Mouse (Mus musculus) embryonic facial prominence, embryonic 12.5 days (tissue): Measurements from ENCODE around the gene Clec10a. TPM values are rescaled to one million over a fixed set of nuclear protein-coding genes. Genes with fewer than 3 reads are reported as not detected.

Experiments
- ATAC-seq: fragments of 200-750 bp; cut with Nextera tagmentation; 2 replicates; pipeline ENCODE4 v1.8.0; 2017; ENCODE audit not compliant: insufficient number of reproducible peaks, insufficient read depth, low FRiP score, low TSS enrichment
- H3K27ac ChIP-seq: fragments of 300-500 bp; sonication (generic); 2 replicates; pipeline ENCODE4 v1.5.1; 2016; ENCODE audit warnings: mild to moderate bottlenecking
- H3K27me3 ChIP-seq: fragments of 300-500 bp; sonication (generic); 2 replicates; pipeline ENCODE4 v1.6.1; 2016; ENCODE audit warnings: mild to moderate bottlenecking, moderate library complexity
- H3K36me3 ChIP-seq: fragments of 300-500 bp; sonication (generic); 2 replicates; pipeline ENCODE4 v1.6.1; 2016; ENCODE audit warnings: mild to moderate bottlenecking
- H3K4me1 ChIP-seq: fragments of 300-500 bp; sonication (generic); 2 replicates; pipeline ENCODE4 v1.6.1; 2016
- H3K4me2 ChIP-seq: fragments of 300-500 bp; sonication (generic); replicated peaks from 2 replicates; pipeline ENCODE4 v1.6.1; 2016; ENCODE audit warnings: mild to moderate bottlenecking, moderate library complexity
- H3K4me3 ChIP-seq: fragments of 300-500 bp; sonication (generic); 2 replicates; pipeline ENCODE4 v1.5.1; 2016; ENCODE audit warnings: mild to moderate bottlenecking
- H3K9ac ChIP-seq: fragments of 300-500 bp; sonication (generic); 2 replicates; pipeline ENCODE4 v1.6.1; 2016; ENCODE audit warnings: mild to moderate bottlenecking, moderate library complexity
- H3K9me3 ChIP-seq: fragments of 300-500 bp; sonication (generic); 2 replicates; pipeline ENCODE4 v1.6.1; 2016; ENCODE audit warnings: mild to moderate bottlenecking, moderate library complexity
- WGBS: fragments of 180-500 bp; shearing (Covaris S2); methylation state at CpG from one replicate; pipeline ENCODE4 v1.1.7; 2016; 5-methylcytosine and 5-hydroxymethylcytosine counted together
- polyA plus RNA-seq: library from polyadenylated mRNA; unstranded; fragments of >200 nt; fragmentation: Nextera tagmentation; extraction: Ambion mirVana; gene quantifications from 2 replicates; pipeline ENCODE4 v1.2.1, GENCODE M21; 2016

Clec10a gene
- polyA plus RNA-seq, 1 experiment from 2014 or later, result 0.29 TPM

DNA sequence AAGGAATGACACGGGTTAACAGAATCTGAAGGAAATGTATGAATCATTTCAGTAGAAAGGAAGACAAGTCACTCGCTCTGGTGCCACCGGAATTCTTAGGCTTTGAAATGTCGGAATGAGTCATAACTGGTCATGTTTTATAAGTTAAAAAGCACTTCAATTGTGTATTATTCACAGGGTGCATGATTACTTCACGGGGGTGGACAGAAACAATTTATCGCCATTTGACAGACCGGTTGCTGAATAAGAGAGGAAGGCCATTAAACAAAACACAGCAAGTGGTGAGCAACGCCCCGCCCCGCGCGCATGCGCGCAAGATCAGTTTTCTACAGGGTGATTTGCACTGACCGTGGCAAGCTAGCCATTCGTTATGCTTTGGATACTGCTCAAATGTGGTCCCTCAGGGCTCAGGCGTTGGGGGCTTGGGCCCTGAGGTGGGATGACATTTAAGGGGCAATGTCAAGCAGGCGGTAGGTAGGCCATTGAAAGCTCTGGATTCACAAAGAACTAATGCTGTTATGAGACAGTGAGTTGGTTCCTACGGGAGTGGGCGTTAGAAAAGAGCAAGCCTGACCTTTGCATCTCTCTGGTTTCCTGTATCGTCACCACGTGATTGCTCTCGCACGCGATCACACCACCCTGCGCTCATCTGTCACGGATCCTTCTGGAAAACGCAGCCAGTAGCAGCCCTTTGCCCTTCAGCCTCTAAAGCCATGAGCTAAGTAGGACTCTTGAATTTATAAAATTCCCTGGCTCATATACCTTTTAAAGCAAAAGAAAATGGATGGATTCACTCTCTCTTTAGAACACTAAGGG lies 33.5 kb downstream of the Clec10a start:
- no peak overlapping the region for H3K9ac ChIP-seq
- H3K27ac ChIP-seq, result no peak overlapping the region
- H3K4me2 ChIP-seq, result no peak overlapping the region
- no peaks in the 10 kb centered on the region for H3K9me3 ChIP-seq
- no peaks in the 10 kb centered on the region for H3K27me3 ChIP-seq
- no peak overlapping the region for H3K4me3 ChIP-seq
- ATAC-seq, result no peak
- H3K36me3 ChIP-seq, result no peaks in the 10 kb centered on the region
- WGBS, result 84% methylated on average over 28 of the region's 28 CpGs
- H3K4me1 ChIP-seq, result peaks cover 9% of the 10 kb centered on the region; the same call in 1 of the 2 replicates

DNA sequence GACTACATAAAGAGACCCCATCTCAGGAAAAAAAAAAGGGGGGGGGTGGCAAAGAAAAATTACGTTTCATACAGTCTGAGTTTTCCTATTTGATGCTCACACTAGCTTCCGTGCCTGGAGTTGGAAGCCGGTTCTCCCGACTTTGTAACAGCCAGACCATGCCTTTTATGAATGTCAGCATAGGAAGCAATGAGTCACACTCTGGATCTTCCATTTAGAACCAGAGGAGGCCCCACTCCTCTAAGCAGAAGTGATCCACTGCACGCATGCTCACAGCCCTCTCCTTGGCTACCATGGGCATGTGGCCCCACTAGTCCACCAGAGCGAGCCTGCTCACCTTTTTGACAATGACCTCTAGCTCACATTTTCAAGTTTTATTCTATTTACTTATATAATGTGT lies 35.2 kb downstream of the Clec10a start:
- WGBS, result 90% methylated on average over 6 of the region's 6 CpGs
- peaks cover 9% of the 10 kb centered on the region; the same call in 1 of the 2 replicates for H3K4me1 ChIP-seq
- H3K27ac ChIP-seq, result no peak overlapping the region
- no peak for ATAC-seq
- 0 out of 2 replicates have a peak, but pooled peaks cover 4% of the 10 kb centered on the region for H3K9me3 ChIP-seq
- H3K27me3 ChIP-seq, result no peaks in the 10 kb centered on the region
- H3K9ac ChIP-seq, result no peak overlapping the region
- no peak overlapping the region for H3K4me2 ChIP-seq
- H3K36me3 ChIP-seq, result no peaks in the 10 kb centered on the region
- no peak overlapping the region for H3K4me3 ChIP-seq

DNA sequence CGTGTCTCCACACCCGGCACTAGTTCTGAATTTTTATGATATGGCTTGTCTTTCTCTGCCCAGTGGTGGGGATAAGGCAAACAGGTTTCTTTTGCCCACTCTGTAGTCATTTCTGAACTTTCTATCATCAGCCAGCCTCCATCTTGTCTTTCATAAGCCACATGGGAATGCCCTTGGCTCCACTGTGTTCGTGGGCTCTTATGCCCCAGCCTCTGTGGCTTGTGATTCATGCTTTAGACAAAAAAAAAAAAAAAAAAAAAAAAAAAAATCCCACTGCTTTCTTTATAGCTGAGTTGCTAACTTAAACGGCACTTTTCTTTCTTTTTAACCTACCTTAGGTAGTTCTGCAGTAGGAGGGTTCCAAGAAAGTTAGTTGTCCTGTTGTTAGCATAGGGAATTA lies 36.2 kb downstream of the Clec10a start:
- Histone ChIP-seq H3K9me3 (0 out of 2 replicates have a peak, but pooled peaks cover 4% of the 10 kb centered on the region), H3K9ac (no peak overlapping the region), H3K36me3 (no peaks in the 10 kb centered on the region), H3K4me1 (peaks cover 9% of the 10 kb centered on the region; the same call in 1 of the 2 replicates), H3K4me3 (no peak overlapping the region), H3K4me2 (no peak overlapping the region), H3K27me3 (no peaks in the 10 kb centered on the region), H3K27ac (no peak overlapping the region)
- 78% methylated on average over 4 of the region's 4 CpGs for WGBS
- ATAC-seq, result no peak

DNA sequence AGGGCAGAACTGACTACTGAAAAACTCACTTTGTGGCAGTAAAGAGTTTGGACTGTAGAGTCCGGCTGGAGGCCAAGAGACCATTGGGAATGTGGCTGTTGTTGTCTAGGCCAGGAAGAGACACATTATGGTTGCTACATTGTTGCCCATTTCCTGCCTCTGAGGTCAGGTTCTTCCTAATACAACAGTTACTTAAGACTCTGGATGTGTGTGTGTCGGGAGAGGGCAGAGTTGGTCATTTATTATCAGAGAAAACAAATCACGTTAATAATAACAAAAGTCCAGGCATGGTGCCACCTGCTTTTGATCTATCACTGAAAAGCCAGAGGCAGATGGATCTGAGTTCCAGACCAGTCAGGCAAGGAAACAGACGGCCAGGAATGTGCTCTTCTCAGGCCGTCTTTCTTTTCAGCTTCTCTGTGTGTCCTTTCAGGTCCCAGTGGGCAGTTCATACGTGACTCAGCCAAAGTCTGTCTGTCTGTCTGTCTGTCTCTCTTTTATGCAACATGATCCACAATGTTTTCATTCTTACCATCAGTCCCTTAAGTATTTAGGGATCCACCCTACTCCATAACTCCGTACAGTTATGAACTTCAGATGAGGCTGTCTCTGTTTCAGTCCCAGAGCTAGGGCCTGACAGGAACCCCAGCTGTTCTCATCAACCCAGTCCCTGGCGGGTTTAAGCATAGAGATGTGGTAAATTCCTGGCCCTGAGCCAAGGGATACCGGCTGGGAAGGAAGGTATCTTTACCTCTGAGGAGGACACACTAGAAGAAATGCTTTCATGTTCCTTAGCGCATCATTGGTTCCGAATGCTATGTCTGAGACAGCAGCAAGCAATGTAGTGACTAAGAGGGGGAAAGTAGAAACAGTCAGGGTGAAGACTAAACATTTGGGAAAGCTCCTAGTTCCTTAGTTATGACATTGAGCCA lies 37.6 kb downstream of the Clec10a start:
- H3K9ac ChIP-seq, result no peak overlapping the region
- H3K9me3 ChIP-seq, result 0 out of 2 replicates have a peak, but pooled peaks cover 4% of the 10 kb centered on the region
- H3K4me2 ChIP-seq, result no peak overlapping the region
- ATAC-seq, result no peak
- H3K36me3 ChIP-seq, result no peaks in the 10 kb centered on the region
- peaks cover 9% of the 10 kb centered on the region; the same call in 1 of the 2 replicates for H3K4me1 ChIP-seq
- no peak overlapping the region for H3K27ac ChIP-seq
- H3K4me3 ChIP-seq, result no peak overlapping the region
- 40% methylated on average over 11 of the region's 11 CpGs for WGBS
- H3K27me3 ChIP-seq, result no peaks in the 10 kb centered on the region

DNA sequence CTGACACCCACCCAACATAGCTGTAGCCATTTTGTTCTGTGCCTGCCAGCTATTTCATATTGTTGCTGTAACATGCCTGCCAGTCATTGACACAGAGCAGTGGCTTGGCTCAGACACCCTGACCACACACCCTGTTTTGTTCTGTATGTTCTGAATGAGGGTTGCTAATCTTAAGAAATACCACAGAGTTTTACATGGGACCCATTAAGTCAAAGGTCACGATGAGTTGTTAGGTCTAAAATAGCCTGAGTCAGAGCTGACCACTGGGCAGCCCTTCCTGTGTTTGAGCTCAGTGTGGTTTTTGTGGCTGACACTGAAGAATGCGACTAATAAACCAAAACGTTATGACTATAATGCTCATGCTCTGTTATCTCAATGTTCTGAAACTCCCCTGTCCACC lies 42.3 kb downstream of the Clec10a start:
- Histone ChIP-seq H3K9ac (no peak overlapping the region), H3K27ac (no peak overlapping the region), H3K4me3 (no peak overlapping the region), H3K27me3 (no peaks in the 10 kb centered on the region), H3K4me1 (peaks cover 12% of the 10 kb centered on the region; the same call in 1 of the 2 replicates), H3K36me3 (no peaks in the 10 kb centered on the region), H3K4me2 (no peak overlapping the region), H3K9me3 (0 out of 2 replicates have a peak, but pooled peaks cover 4% of the 10 kb centered on the region)
- ATAC-seq, result no peak
- whole genome bisulfite sequencing, result 84% methylated on average over 3 of the region's 3 CpGs

DNA sequence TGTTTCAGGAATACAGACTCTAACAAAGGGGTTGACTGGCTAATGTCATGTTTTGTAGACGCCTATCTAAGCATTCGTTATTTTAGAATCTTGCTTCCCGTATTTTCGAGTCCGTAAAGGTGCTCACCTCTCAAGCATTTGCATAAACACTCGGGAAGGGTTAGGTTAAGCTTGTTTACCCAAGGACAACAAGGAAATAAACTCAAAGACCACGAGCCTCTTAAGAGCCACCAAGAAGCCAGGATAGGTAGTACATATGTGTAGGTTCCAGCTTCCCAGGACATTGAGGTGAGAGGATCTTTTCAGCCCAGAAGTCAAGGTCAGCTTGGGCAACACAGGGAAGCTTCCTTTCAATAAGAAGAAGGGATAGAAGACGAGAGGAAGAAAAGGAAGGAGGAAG lies 43.1 kb downstream of the Clec10a start:
- Histone ChIP-seq H3K9ac (no peak overlapping the region), H3K4me1 (0 out of 2 replicates have a peak, but pooled peaks cover 5% of the 10 kb centered on the region), H3K4me2 (no peak overlapping the region), H3K27me3 (no peaks in the 10 kb centered on the region), H3K36me3 (no peaks in the 10 kb centered on the region), H3K27ac (no peak overlapping the region), H3K9me3 (0 out of 2 replicates have a peak, but pooled peaks cover 4% of the 10 kb centered on the region), H3K4me3 (no peak overlapping the region)
- ATAC-seq, result no peak
- WGBS, result 78% methylated on average over 8 of the region's 8 CpGs

DNA sequence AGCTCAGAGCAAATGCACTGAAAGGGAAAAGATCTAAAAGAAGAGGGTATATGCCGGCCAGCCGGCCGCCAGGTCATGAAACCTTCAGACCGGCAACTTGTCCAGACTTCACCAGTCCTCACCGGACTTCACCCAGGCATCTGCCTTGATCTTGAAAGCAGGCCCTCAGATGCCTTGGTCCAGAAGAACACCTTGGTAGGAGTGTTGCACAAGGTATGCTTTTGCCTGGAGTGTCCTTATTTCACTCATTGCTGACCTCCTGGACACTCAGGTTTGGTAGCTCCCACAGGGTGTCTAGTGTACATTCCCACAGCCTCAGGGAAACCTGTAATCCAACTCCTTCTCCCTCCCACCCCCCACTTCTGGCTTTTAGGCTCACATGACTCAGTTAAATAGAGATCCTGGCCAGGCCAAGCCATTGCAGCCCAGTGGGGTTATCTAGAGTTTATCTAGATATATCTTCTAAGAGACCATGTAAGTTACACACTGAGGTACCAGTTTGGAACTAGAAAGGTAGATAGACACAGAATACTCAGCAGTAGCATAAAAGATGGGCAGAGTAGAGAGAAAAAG lies 44.1 kb downstream of the Clec10a start:
- H3K4me1 ChIP-seq, result 0 out of 2 replicates have a peak, but pooled peaks cover 5% of the 10 kb centered on the region
- 82% methylated on average over 5 of the region's 5 CpGs for WGBS
- no peak overlapping the region for H3K27ac ChIP-seq
- H3K9me3 ChIP-seq, result 0 out of 2 replicates have a peak, but pooled peaks cover 3% of the 10 kb centered on the region
- H3K27me3 ChIP-seq, result no peaks in the 10 kb centered on the region
- H3K4me2 ChIP-seq, result no peak overlapping the region
- no peak overlapping the region for H3K4me3 ChIP-seq
- 0 out of 2 replicates have a peak overlapping the region, but pooled peaks have one; percentile 15 for H3K9ac ChIP-seq
- no peak for ATAC-seq
- H3K36me3 ChIP-seq, result no peaks in the 10 kb centered on the region

DNA sequence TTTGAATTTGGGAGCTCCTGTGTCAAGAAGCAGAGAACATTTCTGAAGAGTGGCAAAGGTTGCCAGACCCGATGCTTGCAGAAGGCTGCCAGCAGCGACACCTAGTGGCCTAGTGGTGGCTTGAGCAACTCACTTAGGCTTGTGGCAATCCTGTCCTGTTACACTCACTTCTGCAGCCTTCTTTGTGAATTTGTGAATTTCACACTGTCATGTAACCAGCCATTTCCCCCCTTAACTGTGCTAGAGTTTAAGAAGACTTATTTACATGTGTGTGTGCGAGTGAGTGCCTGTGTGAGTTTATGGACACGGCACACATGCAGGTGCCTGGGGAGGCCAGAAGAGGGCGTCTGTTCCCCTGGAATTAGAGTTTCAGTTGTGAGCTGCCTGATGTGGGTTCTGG lies 45.7 kb downstream of the Clec10a start:
- Histone ChIP-seq H3K4me2 (no peak overlapping the region), H3K9ac (no peak overlapping the region), H3K27me3 (0 out of 2 replicates have a peak, but pooled peaks cover 5% of the 10 kb centered on the region), H3K27ac (no peak overlapping the region), H3K9me3 (no peaks in the 10 kb centered on the region), H3K4me1 (0 out of 2 replicates have a peak, but pooled peaks cover 5% of the 10 kb centered on the region), H3K36me3 (no peaks in the 10 kb centered on the region), H3K4me3 (no peak overlapping the region)
- WGBS, result 34% methylated on average over 5 of the region's 5 CpGs
- ATAC-seq, result no peak

DNA sequence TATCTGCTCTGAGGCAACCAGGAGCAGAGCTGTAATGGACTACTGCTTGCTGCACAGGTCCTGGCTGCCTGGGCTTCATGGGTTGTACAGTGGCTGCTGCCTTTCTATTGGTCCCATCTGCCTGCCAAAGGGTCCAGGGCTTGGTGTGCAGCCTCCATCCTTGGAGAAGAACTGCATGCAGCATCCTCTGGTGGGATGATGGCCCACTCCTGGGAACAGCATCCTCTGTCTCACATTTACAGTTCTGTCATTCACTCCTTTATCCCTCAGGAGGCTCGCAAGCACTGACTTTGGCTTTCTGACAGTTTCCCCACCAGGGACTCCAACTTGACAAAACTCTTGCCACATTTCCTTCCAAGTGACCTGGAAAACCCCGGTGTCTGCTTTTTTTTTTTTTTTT lies 50.8 kb downstream of the Clec10a start:
- Histone ChIP-seq H3K36me3 (no peaks in the 10 kb centered on the region), H3K9me3 (no peaks in the 10 kb centered on the region), H3K27me3 (peaks cover 10% of the 10 kb centered on the region; the same call in 1 of the 2 replicates), H3K9ac (no peak overlapping the region), H3K4me2 (no peak overlapping the region), H3K27ac (no peak overlapping the region), H3K4me3 (no peak overlapping the region), H3K4me1 (no peaks in the 10 kb centered on the region)
- WGBS, result 76% methylated on average over 2 of the region's 2 CpGs
- ATAC-seq, result no peak

DNA sequence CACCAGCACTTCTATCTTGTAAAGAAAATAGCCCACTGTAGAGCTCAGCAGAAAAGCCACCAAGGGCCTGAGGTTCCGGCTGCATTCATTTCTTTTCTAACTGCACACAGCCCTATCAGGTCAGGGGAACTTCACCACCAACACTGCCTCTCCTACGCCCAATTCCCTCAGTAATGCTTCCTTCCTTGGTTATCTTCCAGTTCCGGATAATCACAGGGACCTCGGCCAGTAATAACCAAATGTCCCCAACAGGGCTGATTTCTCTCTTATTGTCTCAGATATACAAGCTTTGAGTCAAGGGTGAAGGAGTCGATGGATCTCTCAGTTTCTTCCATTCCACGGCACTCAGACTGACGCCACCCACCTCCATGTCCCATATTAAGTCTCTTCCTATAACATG lies 51.3 kb downstream of the Clec10a start:
- 85% methylated on average over 7 of the region's 7 CpGs for WGBS
- no peaks in the 10 kb centered on the region for H3K4me1 ChIP-seq
- no peaks in the 10 kb centered on the region for H3K36me3 ChIP-seq
- H3K9me3 ChIP-seq, result no peaks in the 10 kb centered on the region
- H3K4me2 ChIP-seq, result no peak overlapping the region
- H3K4me3 ChIP-seq, result no peak overlapping the region
- H3K9ac ChIP-seq, result no peak overlapping the region
- no peak overlapping the region for H3K27ac ChIP-seq
- H3K27me3 ChIP-seq, result peaks cover 11% of the 10 kb centered on the region
- ATAC-seq, result no peak

DNA sequence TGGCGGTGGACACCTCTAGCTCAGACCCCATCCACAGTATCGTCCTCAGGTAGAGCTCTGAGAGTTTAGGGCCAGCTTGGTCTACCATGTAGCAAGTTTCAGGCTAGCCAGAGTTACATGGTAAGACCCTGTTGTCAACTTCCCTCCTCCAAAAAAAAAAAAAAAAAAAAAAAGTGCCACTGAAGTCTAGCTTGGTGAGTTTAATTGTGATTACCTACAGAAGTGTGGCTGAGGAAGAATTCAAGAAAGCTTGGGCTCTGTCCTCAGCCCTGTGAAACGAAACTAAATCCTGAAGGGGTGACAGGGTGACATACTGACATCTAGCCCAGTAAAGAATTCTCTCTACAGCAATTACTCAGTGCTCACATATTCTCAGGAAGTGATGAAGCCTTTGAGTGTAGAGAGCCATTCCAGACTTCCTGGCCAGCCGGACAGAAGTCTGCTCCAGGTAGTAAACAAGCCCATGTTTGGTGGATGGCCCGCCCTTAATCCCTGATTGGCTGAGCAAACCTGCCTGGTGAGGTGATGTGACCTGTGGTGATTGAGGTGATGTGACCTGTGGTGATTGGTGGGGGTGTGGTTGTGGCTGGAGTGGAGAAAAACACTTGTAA lies 52.9 kb downstream of the Clec10a start:
- WGBS, result 79% methylated on average over 5 of the region's 5 CpGs

More for the DNA sequence above, 52.9 kb downstream of the Clec10a start:
- H3K4me2 ChIP-seq, result no peak overlapping the region
- H3K9me3 ChIP-seq, result no peaks in the 10 kb centered on the region
- no peak overlapping the region for H3K4me3 ChIP-seq
- peaks cover 3% of the 10 kb centered on the region for H3K4me1 ChIP-seq
- H3K27me3 ChIP-seq, result peaks cover 26% of the 10 kb centered on the region
- ATAC-seq, result no peak
- H3K9ac ChIP-seq, result no peak overlapping the region
- H3K36me3 ChIP-seq, result no peaks in the 10 kb centered on the region
- H3K27ac ChIP-seq, result no peak overlapping the region
